Mouse (Mus musculus): ENCODE measurements around the gene Rnf144a.
"Not testable (repeated sequence)": the region's sequence is repeated elsewhere in the genome, so short reads cannot be mapped to it uniquely, and the experiment has no call there.

Rnf144a gene

GRCm38 (mm10) chr12:26342663-26343062 is 72.4 kb downstream of the Rnf144a start:
- POLR2A ChIA-PET = no interaction called here
- CTCF ChIA-PET = interaction anchor here in 1 of 4 experiments (1.2 kb wide), 1 partner anchor 73 kb away, joined by 3 read pairs; no protein-coding TSS in a partner anchor

DNA sequence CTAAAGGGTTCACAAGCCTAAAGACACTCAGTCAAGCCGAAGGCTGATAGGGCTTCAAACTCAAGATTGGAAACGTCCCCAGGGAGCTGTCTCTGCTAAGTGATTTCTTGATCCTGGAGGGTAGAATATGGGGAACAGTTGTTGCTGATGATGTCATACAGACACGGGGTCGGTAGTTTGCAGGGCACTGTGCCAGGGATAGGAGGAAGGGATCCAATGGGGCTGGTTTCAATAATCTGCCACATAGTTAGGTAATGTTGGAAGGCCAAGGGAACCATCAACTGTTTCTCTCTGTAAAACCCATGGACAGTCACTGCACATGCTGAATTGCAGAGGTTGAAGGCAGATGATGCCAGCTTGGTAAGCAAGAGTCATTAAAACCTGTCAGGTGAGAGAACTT is 73.0 kb downstream of the Rnf144a start:
- POLR2A ChIA-PET = no interaction called here
- CTCF ChIA-PET = interaction anchor here in 1 of 4 experiments (1.2 kb wide), 1 partner anchor 73 kb away, joined by 3 read pairs; no protein-coding TSS in a partner anchor

DNA sequence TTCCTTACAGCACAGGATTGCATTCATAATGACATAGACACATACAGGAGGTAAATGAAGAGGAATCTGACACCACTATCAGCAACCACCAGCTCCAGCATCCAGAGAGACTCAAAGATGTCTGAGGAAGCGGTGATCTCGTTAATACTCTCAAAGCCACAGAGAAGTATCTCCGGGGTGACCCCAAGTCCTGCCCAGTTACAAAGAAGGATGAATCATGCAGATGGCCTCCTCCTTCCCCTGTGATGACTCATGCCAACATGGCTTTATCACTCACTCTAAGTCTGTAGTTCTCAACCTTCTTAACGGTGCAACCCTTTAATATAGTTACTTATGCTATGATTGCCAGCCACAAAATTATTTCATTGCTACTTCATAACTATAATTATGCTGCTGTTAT is 74.4 kb downstream of the Rnf144a start:
- POLR2A ChIA-PET = no interaction called here

DNA sequence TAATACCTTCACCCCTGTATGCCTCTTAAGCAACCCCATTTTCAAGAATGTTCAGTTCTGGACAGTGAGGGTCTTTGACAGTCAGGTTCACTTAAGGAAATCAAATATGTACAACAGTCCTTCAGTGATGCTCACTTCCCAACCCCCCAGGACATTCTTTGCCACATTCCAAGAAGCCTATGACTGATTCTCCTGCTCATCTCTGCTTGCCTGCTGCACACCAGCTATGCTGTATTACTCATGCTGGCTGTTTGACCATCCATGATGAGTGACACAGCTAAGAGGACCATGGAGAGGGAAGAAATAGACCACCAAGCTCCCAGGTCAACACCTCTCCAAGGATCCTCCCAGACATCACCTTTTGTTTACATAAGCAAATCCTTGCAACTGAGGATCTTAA is 75.2 kb downstream of the Rnf144a start:
- ChIA-PET CTCF (no interaction called here), POLR2A (interaction anchor here in 2 of 4 experiments (0.5 to 0.6 kb wide), 2 partner anchors 16 to 815 kb away, joined by 3 to 4 read pairs; no protein-coding TSS in a partner anchor)

More for the DNA sequence above, 74.4 kb downstream of the Rnf144a start:
- CTCF ChIA-PET = interaction anchor here in 1 of 4 experiments (0.9 kb wide), 1 partner anchor 1249 kb away, joined by 3 read pairs; no protein-coding TSS in a partner anchor

DNA sequence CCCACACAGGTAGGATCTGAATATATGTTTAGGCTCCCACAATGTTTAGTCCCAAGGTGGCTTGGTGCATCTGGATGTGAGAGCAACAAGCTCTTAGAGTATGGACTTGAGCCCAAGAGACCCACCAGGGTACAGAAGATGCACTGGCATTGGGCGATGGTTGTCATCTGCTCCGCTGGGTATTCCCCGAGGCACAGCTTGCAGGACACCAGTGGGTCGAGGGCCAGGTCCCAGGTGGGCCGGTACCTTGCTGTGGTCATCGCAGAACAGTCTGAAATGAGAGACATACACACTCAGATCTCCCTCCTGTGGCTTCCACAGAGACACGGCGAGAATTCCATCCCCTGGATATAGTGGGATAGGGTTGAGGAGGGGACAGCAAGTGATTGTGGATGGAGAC is 75.9 kb downstream of the Rnf144a start:
- ChIA-PET POLR2A (interaction anchor here in 1 of 4 experiments (0.6 kb wide), 1 partner anchor 816 kb away, joined by 4 read pairs; no protein-coding TSS in a partner anchor), CTCF (no interaction called here)

GRCm38 (mm10) chr12:26333678-26334077 is 81.4 kb downstream of the Rnf144a start:
- POLR2A ChIA-PET = interaction anchor here in 1 of 4 experiments (0.6 kb wide), 1 partner anchor 248 kb away, joined by 4 read pairs; no protein-coding TSS in a partner anchor
- CTCF ChIA-PET = no interaction called here

- CTCF ChIA-PET = no interaction called here
- POLR2A ChIA-PET = interaction anchor here in 1 of 4 experiments (0.6 kb wide), 1 partner anchor 598 kb away, joined by 3 read pairs; no protein-coding TSS in a partner anchor
Observed at GRCm38 (mm10) chr12:26331048-26331447, 84.0 kb downstream of the Rnf144a start.

DNA sequence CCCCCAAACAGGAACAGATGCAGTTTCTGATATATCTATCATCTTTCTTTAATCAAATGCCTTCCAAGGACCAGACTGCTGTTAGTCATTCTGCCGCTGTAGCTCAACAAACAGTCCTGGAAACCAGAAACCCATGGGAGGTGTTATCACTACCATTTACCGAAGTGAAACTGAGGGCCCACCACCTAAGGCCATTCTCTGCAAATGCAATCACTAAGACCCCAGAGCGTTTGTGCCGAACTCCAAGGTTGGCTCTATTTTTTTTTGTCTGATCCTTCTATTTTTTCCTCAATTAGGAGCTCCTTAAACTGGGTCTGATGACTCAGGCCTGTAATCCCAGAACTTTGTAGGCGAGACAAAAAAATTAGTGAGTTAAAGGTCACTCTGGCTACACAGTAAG is 85.3 kb downstream of the Rnf144a start:
- ChIA-PET POLR2A (interaction anchor here in 1 of 4 experiments (0.6 to 0.7 kb wide), 2 partner anchors 14 to 554 kb away, joined by 4 to 5 read pairs; no protein-coding TSS in a partner anchor), CTCF (no interaction called here)

GRCm38 (mm10) chr12:26329031-26329675 is 85.9 kb downstream of the Rnf144a start:
- POLR2A ChIA-PET = interaction anchor here in 1 of 4 experiments (0.6 kb wide), 1 partner anchor 14 kb away, joined by 4 read pairs; no protein-coding TSS in a partner anchor
- CTCF ChIA-PET = interaction anchor here in 1 of 4 experiments (0.7 kb wide), 1 partner anchor 287 kb away, joined by 3 read pairs; no protein-coding TSS in a partner anchor

GRCm38 (mm10) chr12:26323783-26324364 is 91.2 kb downstream of the Rnf144a start:
- ChIA-PET POLR2A (no interaction called here), CTCF (no interaction called here)

- POLR2A ChIA-PET = interaction anchor here in 1 of 4 experiments (2.9 kb wide), 1 partner anchor 1221 kb away, joined by 7 read pairs; no protein-coding TSS in a partner anchor
Observed at GRCm38 (mm10) chr12:26316261-26316660, 98.8 kb downstream of the Rnf144a start.

DNA sequence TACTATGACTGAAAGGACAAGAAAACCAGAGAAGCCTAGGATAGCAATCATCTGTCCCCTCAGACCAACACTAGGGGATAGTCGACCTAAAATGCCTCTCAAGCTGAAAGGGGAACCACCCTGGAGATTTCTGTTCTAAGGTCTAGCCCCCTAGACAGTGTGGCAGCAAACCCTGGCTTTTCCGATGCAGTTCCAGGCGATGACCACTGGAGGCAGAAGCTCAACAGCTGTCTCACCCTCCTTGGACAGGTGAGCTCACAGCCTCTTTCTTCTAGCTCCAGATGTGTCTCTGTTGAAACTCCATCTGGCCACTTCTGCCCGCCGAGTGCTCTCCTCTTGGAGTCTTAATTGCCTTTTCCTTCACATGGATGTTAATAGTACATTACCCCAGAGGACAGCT is 100.1 kb downstream of the Rnf144a start:
- ChIA-PET POLR2A (interaction anchor here in 2 of 4 experiments (0.8 to 2.9 kb wide), 2 partner anchors 37 to 1219 kb away, joined by 3 to 7 read pairs; no protein-coding TSS in a partner anchor), CTCF (interaction anchor here (0.5 to 1.4 kb wide), 18 partner anchors 9 to 1351 kb away, joined by 3 to 5 read pairs (median 3); no protein-coding TSS in a partner anchor)

More at GRCm38 (mm10) chr12:26316261-26316660, 98.8 kb downstream of the Rnf144a start:
- CTCF ChIA-PET = interaction anchor here in 2 of 4 experiments (0.5 to 0.7 kb wide), 3 partner anchors 61 to 1824 kb away, joined by 3 to 6 read pairs (median 5); no protein-coding TSS in a partner anchor

DNA sequence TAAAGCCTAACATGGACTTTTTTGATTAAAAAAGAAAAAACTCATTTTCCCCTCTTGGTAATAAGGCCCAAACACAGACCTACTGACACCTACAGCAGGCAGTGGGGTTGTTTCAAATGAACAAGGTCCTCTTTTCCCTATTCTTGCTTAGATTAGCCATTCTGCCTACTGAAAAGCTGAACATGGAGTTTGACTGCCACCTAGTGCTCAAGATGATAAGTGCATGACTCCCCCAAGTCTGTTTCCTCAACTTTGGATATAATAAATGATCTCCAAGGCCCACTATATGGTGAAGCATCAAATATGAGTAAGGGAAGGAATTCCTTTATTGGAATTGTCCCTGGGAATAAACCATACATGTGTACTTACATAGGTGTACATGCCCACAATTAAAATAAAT is 103.5 kb downstream of the Rnf144a start:
- CTCF ChIA-PET = interaction anchor here (0.5 to 1.3 kb wide), 12 partner anchors 32 to 1361 kb away, joined by 3 to 4 read pairs (median 3); no protein-coding TSS in a partner anchor

GRCm38 (mm10) chr12:26310247-26310646 is 104.8 kb downstream of the Rnf144a start:
- ChIA-PET POLR2A (no interaction called here), CTCF (no interaction called here)

More for the DNA sequence above, 103.5 kb downstream of the Rnf144a start:
- POLR2A ChIA-PET = interaction anchor here in 2 of 4 experiments (0.6 to 1.0 kb wide), 2 partner anchors 71 to 1216 kb away, joined by 3 read pairs; no protein-coding TSS in a partner anchor

GRCm38 (mm10) chr12:26302886-26303285 is 112.2 kb downstream of the Rnf144a start:
- ChIA-PET CTCF (no interaction called here), POLR2A (interaction anchor here in 1 of 4 experiments (0.6 kb wide), 1 partner anchor 1159 kb away, joined by 3 read pairs; no protein-coding TSS in a partner anchor)

- CTCF ChIA-PET = interaction anchor here in 1 of 4 experiments (2.2 kb wide), 1 partner anchor 15 kb away, joined by 5 read pairs; no protein-coding TSS in a partner anchor
- POLR2A ChIA-PET = interaction anchor here in 1 of 4 experiments (0.7 kb wide), 1 partner anchor 123 kb away, joined by 4 read pairs; no protein-coding TSS in a partner anchor
Observed at GRCm38 (mm10) chr12:26299515-26300090, 115.5 kb downstream of the Rnf144a start.

DNA sequence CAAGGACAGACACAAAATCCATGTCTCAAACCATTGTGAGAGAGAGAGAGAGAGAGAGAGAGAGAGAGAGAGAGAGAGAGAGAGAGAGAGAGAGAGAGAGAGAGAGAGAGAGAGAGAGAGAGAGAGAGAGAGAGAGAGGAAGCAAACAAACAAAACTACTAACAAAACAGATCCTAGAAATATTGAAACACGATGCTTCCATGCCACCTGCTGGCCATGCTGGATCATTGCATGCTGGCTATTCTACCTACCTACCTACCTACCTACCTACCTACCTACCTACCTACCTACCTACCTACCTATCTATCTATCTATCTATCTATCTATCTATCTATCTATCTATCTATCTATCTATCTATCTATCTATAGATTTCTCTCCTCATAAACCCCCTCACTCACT is 119.1 kb downstream of the Rnf144a start:
- POLR2A ChIA-PET = not testable (repeated sequence)

GRCm38 (mm10) chr12:26289200-26289599 is 125.9 kb downstream of the Rnf144a start:
- ChIA-PET POLR2A (interaction anchor here in 1 of 4 experiments (0.5 kb wide), 1 partner anchor 203 kb away, joined by 3 read pairs; no protein-coding TSS in a partner anchor), CTCF (interaction anchor here in 1 of 4 experiments (0.5 kb wide), 1 partner anchor 77 kb away, joined by 3 read pairs; no protein-coding TSS in a partner anchor)

More for the DNA sequence above, 119.1 kb downstream of the Rnf144a start:
- CTCF ChIA-PET = interaction anchor here in 2 of 4 experiments (0.7 kb wide), 2 partner anchors 109 to 247 kb away, joined by 3 to 12 read pairs; no protein-coding TSS in a partner anchor

GRCm38 (mm10) chr12:26288347-26288746 is 126.7 kb downstream of the Rnf144a start:
- POLR2A ChIA-PET = no interaction called here
- CTCF ChIA-PET = interaction anchor here in 1 of 4 experiments (1.2 kb wide), 1 partner anchor 11 kb away, joined by 4 read pairs; no protein-coding TSS in a partner anchor

All from embryonic stem cell, embryonic (primary cell).